Mouse (Mus musculus) layer of hippocampus, adult 9-10 months (tissue): ENCODE data around the gene BC048562.

ENCODE experiments used
- DNase-seq: peaks from one replicate; pipeline ENCODE4 v3.0.0; 2022; ENCODE audit warnings: low spot score

Gene BC048562

DNA sequence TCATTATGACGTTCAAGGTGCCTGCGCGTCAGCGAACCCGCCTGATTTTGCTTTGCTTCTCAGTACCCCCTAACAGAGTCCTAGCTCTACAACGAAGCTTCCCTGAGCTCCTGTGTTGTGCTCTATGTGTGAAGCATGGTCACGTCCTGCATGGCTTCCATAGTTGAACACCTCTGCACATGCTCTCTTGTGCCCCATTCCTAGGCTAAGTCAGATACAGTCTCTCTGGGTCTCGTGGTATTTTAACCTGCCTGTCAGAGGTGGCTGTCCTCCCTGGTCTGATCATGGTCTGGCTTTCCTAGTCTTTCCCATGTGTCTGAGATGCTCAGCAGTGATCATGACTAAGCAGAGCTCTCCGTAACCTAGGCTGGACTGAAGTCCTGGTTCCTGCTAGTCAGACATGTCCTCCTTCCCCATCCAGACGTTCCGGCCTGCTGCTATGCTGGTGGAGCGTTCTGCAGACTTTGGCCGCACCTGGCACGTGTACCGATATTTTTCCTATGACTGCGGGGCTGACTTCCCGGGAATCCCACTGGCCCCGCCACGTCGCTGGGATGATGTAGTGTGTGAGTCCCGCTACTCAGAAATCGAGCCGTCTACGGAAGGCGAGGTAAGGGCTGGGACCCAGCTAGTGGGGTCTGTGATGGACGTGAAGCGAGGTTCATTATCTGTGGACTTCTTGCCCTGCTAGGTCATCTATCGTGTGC lies 44.7 kb downstream of the BC048562 start:
- DNase-seq: no peak

DNA sequence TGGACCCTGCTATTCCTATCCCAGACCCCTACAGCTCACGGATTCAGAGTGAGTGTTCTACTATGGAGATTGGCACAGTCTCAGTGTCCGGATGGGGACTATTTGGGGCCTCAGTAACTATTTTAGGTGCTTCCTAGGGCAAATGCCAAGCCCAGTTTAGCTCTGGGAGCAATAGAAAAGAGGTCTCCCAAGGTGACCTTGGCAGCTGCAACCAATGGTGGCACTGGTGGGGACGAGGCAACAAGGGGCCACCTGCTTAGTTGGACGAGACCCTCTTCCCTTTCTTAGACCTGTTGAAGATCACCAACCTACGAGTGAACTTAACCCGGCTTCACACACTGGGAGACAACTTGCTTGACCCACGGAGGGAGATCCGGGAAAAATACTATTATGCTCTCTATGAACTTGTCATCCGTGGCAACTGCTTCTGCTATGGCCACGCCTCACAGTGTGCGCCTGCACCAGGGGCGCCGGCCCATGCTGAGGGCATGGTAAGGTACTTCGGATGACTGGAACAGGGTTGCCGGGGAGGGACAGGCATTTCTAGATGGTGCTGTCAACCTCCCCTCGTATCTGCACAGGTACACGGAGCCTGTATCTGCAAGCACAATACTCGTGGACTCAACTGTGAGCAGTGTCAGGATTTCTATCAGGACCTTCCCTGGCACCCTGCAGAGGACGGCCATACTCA lies 45.4 kb downstream of the BC048562 start:
- no peak for DNase-seq

DNA sequence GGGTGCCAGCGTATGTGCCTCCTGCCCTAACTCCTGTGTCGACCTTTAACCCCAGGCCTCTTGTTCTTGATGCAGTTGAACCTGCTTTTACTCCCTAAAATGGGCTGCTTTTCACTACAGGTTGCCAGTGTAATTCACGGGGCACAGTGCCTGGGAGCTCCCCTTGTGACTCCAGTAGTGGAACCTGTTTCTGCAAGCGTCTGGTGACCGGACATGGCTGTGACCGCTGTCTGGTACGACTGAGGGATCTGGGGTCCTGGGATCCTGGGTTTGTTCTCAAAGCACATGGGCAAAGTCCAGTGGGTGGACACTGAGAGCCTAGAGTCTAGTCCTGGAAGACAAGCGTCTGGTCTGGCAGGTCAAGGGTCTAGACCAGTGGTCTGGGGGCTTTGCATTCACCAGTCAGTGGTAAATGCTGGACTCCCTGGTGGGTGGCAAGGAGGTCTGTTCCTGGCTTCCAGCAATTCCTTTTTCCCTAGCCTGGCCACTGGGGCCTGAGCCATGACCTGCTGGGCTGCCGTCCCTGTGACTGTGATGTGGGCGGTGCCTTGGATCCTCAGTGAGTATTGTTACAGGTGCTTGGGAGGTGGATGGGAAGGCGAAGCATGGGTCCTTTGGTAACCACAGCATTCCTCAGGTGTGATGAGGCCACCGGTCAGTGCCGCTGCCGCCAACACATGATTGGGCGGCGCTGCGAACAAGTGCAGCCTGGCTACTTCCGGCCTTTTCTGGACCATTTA lies 46.9 kb downstream of the BC048562 start:
- DNase-seq: no peak

DNA sequence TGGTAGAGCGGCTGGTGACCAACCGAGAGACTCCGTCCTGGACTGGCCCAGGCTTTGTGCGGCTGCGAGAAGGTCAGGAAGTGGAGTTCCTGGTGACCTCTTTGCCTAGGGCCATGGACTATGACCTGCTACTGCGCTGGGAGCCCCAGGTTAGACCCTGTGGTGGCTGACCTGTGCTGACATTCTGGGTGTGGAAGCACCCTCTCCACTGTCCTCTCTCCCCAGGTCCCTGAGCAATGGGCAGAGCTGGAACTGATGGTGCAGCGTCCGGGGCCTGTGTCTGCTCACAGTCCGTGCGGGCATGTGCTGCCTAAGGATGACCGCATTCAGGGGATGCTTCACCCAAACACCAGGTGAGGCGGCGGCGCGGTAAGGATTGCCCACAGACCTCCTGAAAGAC lies 47.7 kb downstream of the BC048562 start:
- DNase-seq: no peak

DNA sequence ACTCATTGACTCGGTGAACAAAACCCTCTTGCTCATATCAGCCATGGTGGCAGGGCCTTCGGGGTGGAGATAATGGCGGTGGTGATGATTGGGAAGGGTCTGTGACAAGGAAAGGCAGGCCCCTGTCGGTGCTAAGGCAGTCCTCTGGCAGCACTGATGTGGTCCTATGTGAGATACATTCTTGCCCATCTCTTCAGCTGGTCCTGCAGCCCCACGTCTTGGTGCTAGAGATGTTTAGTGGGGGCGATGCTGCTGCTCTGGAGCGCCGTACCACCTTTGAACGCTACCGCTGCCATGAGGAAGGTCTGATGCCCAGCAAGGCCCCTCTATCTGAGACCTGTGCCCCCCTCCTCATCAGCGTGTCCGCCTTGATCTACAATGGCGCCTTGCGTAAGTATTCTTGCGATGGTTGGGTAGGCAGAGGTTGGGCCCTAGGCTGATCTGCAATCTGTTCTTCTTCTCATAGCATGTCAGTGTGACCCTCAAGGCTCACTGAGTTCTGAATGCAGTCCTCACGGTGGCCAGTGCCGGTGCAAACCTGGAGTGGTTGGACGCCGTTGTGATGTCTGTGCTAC lies 49.1 kb downstream of the BC048562 start:
- DNase-seq: no peak

DNA sequence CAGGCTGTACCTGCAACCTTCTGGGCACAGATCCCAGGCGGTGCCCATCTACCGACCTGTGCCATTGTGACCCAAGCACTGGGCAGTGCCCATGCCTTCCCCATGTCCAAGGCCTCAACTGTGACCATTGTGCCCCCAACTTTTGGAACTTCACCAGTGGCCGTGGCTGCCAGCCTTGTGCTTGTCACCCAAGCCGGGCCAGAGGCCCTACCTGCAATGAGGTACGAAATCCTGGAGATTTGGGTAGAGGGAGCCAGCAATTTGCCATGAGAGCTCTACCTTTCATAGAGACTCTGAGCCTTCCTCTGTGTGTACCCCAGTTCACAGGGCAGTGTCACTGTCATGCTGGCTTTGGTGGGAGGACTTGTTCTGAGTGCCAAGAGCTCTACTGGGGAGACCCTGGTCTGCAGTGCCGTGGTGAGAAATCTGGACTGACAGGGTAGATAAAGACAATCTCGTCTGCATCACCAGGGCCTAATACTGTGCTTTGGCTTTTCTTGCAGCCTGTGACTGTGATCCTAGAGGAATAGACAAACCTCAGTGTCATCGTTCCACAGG lies 50.8 kb downstream of the BC048562 start:
- no peak for DNase-seq

DNA sequence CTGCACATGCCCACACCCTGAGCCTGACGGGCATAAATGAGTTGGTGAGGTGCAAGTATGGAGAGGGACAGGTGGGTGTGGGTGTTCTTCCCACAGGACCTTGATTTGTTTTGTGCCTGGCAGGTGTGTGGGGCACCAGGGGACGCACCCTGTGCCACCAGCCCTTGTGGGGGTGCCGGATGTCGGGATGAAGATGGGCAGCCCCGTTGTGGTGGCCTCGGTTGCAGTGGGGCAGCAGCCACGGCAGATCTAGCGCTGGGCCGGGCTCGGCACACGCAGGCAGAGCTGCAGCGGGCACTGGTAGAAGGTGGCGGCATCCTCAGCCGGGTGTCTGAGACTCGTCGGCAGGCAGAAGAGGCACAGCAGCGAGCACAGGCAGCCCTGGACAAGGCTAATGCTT lies 52.1 kb downstream of the BC048562 start:
- DNase-seq: no peak

DNA sequence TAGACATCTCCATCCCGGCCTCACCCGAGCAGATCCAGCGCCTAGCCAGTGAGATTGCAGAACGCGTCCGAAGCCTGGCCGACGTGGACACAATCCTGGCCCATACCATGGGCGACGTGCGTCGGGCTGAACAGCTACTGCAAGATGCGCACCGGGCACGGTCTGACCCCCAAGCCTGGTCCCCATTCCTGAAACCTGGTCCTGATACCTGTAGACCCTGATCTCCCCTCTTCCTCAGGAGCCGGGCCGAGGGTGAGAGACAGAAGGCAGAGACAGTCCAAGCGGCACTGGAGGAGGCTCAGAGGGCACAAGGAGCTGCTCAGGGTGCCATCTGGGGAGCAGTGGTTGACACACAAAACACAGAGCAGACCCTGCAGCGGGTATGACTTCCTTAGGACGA lies 52.9 kb downstream of the BC048562 start:
- DNase-seq: no peak

DNA sequence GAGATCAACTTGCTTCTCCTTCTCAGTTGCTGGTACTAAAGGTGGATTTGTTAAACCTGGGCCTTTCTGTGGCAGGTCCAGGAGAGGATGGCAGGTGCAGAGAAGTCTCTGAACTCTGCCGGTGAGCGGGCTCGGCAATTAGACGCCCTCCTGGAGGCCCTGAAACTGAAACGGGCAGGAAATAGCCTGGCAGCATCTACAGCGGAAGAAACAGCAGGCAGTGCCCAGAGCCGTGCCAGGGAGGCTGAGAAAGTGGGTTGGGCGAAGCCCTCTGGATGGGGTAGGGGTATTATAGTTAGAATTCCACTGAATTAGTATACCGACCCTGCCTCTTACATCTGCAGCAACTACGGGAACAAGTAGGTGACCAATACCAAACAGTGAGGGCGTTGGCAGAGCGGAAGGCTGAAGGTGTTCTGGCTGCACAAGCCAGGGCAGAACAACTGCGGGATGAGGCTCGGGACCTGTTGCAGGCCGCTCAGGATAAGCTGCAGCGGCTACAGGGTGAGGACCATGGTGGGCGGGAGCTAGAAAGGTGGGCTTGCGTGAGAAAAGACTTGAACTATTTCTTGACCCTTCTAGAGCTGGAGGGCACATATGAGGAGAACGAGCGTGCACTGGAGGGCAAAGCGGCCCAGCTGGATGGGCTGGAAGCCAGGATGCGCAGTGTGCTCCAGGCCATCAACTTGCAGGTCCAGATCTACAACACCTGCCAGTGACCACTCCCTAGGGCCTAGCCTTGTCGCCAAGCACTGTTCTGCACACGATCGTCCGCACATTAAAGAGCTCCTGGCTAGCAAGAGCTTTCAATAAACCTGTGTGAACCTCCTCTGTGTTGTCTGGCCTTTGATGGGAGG lies 53.6 kb downstream of the BC048562 start:
- DNase-seq: no peak

DNA sequence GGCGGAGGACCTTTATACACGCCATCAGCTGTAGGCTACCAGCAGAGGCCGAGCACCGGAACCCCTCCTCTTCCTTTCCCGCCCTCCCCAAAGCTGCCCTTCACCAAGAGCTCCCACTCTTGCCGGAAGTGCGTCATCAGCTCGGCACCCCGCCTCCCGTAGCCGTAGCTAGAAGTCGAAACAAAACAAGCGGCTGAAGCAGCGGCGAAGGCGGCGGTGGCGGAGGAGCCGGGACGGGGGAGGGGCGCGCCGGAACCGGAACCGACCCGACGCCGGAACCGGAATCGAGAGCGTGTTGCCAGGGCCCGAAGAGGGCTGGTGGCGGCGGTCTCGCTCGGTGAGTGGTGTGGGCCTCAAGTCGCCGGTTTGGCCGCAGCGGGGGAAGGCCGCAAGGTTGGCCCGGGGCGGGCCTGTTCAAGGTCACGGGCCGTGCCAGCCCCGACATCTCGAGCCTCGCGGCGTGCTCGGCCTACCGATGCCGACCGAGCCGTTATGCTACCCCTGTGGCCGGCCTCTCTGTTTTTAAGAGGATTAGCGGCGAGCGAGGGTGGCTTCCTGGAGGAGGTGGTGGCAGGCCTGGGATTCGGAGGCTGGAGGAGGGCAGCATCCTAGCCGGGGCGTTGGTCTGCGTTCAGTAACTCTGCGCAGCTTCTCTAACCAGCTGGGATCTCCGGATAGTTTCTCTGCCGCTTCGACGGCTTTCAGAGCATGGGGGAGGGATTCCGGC lies 54.4 kb downstream of the BC048562 start, which contains the start of gene Usp19:
TSS of gene Usp19 (plus strand) at position 44 of the 727 bp plus-strand sequence.
- DNase-seq: peak; percentile 73

DNA sequence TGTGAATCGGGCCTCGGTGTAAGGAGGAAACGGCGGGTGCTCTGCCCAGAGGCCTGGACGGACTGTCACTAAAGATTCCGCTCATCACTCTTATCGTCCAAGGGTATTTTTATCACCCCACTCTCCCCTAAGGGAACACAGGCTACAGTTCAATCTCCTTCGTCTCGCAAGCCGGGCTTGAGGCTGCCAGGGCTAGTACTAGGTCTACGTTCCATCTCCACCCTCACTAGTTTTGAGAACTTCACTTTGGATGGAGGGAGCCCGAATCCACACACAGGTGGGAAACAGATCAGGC lies 55.0 kb downstream of the BC048562 start:
- DNase-seq: no peak

DNA sequence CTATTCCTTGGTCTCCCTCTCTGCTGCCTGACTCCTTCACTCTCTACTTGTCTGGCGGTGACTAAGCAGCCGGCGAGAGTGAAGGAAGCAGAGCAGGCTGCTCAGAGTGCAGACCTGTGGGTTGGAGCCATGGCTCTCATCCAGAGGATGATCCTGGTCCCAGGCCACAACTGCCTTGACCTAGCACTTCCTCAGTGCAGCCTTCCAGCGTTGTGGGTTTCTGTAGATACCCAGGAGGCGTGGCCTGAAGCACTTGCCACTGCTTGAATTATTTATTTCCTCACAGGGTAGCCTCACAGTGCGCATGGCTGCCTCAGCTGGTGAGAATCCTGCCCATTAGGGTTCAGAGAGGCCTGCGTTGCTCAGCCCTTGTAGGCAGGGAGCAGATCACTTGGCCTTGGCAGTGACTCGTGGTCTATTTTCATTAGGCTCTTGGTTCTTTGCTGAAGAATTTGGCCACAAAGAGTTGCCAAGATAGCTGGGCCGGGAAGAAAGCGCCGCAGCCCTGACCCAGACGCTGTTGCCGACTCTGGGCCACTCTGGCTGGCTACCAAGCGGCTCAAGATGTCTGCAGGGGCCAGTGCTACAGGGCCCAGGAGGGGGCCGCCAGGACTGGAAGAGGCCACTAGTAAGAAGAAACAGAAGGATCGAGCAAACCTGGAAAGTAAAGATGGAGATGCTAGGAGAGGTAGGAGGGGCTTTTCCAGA lies 55.9 kb downstream of the BC048562 start:
- DNase-seq: no peak

DNA sequence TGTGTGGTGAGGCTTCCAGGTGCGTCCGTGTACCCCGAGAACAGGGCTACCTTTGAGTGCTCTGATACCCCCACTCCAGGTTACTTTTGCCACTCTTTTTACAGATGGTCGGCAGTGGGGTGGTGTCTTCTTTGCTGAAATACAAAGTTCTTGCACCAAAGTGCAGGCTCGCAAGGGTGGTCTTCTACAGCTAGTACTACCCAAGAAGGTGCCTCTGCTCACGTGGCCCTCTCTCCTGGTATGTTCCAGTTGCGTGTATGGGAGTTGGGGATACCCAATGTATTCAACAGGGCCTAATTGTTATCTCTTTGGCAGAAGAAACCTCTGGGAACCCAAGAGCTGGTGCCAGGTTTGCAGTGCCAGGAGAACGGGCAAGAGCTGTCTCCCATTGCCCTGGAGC lies 57.0 kb downstream of the BC048562 start:
- no peak for DNase-seq

DNA sequence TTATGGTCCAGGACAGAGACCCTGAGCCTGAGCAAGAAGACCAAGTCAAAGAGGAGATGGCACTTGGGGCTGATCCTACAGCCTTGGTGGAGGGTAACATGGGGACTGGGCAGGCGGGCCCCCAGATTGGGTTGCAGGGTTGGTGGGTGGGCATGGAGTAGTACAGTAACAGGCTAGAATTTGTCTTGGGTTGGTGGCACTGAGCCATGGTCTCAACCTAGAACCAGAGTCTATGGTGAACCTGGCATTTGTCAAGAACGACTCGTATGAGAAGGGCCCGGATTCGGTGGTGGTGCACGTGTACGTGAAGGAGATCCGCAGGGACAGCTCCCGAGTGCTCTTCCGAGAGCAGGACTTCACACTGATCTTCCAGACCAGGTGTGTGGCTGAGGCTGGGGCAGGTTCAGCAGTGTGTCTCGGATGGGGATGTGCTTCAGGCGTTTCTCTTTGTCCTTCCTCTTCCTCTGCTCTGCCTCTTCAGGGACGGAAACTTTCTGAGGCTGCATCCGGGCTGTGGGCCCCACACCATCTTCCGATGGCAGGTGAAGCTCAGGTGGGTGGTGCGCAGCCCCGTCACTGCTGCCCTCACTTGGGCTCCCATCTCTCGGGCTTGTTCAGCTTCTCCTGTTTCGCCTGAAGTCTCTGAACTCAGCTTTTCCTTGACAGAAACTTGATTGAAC lies 58.0 kb downstream of the BC048562 start:
- DNase-seq: no peak

DNA sequence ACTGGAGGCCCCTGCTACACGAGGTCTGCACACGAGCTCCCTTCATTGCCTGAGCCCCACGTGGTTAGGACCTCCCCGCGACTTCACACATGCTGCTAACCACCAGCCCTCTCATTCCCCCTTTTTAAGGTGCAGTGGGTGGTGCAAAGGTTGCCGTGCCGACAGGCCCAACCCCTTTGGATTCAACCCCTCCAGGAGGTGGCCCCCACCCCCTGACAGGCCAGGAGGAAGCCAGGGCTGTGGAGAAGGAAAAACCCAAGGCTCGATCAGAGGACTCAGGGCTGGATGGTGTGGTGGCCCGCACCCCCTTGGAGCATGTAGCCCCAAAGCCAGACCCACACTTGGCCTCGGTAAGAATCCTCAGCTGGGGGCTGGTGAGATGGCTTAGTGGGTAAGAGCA lies 58.6 kb downstream of the BC048562 start:
- no peak for DNase-seq
